Mouse (Mus musculus) G1E (cell line): ENCODE data around the gene Xrcc5. TPM values are rescaled to one million over a fixed set of nuclear protein-coding genes. Genes with fewer than 3 reads are reported as not detected.

Experiments used
- ATAC-seq: 2 replicates; pipeline ENCODE4 v1.8.0; 2016; ENCODE audit warnings: mild to moderate bottlenecking; ENCODE audit not compliant: insufficient number of reproducible peaks, poor library complexity, low FRiP score, severe bottlenecking; ENCODE audit errors: extremely low read depth
- DNase-seq: peaks from one replicate; pipeline ENCODE4 v3.0.0; 2012; ENCODE audit warnings: low spot score
- H3K27me3 ChIP-seq: 2 replicates; pipeline ENCODE4 v1.6.1; 2012; ENCODE audit warnings: mild to moderate bottlenecking, low read length, inconsistent platforms; ENCODE audit not compliant: insufficient read depth
- H3K36me3 ChIP-seq: replicated peaks from 2 replicates; pipeline ENCODE3; 2012; ENCODE audit warnings: mild to moderate bottlenecking, inconsistent platforms
- H3K4me1 ChIP-seq: 2 replicates; pipeline ENCODE4 v1.6.1; 2012; ENCODE audit warnings: low read depth, low read length, inconsistent platforms, mixed read lengths; ENCODE audit not compliant: insufficient read depth
- H3K4me3 ChIP-seq: 2 replicates; pipeline ENCODE4 v1.5.1; 2012; ENCODE audit warnings: low read depth, mild to moderate bottlenecking, inconsistent platforms, low read length, moderate library complexity, mixed read lengths
- H3K9me3 ChIP-seq: replicated peaks from 2 replicates; pipeline ENCODE4 v1.6.1; 2012; ENCODE audit warnings: inconsistent platforms
- CTCF ChIP-seq: IDR thresholded peaks from 2 replicates; pipeline ENCODE4 v1.5.1; 2012; ENCODE audit warnings: low read depth, low read length, inconsistent platforms, mixed read lengths
- GATA1 ChIP-seq: IDR thresholded peaks from 2 replicates; pipeline ENCODE4 v1.6.1; 2012; ENCODE audit warnings: borderline replicate concordance, low read length, inconsistent platforms, mixed read lengths
- GATA2 ChIP-seq: IDR thresholded peaks from 2 replicates; pipeline ENCODE4 v1.6.1; 2012; ENCODE audit warnings: low read depth, low read length, inconsistent platforms, borderline replicate concordance
- POLR2AphosphoS5 ChIP-seq: IDR thresholded peaks from 2 replicates; pipeline ENCODE4 v1.6.1; 2012; ENCODE audit warnings: low read depth, low read length, inconsistent platforms; ENCODE audit not compliant: insufficient replicate concordance
- TAL1 ChIP-seq: conservative IDR thresholded peaks from 2 replicates; pipeline ENCODE4 v1.6.1; 2012; ENCODE audit warnings: low read depth, low read length, inconsistent platforms, mixed read lengths
- polyA plus RNA-seq: library from polyadenylated mRNA; stranded (reverse); fragments of >175 nt; gene quantifications from 2 replicates; pipeline ENCODE4 v1.2.3, GENCODE M21; 2012
- total RNA-seq, 2 experiments: library from RNA; stranded (forward) in 1 of 2; stranded (reverse) in 1 of 2; fragments of 200-1000 nt in 1 of 2; fragments of >200 nt in 1 of 2; fragmentation: Nextera tagmentation in 1 of 2; gene quantifications; 2 replicates each; pipeline ENCODE4 v1.2.3; 2014 to 2017

The Xrcc5 gene
- total and polyA plus RNA-seq, 3 experiments: 3.4 to 89.5 (median 84.9) TPM

- Histone ChIP-seq H3K4me3 (no peak overlapping the region), H3K27me3 (peaks cover 34% of the 10 kb centered on the region), H3K9me3 (no peaks in the 10 kb centered on the region), H3K4me1 (no peaks in the 10 kb centered on the region), H3K36me3 (no peaks in the 10 kb centered on the region)
- ATAC-seq (no peak), DNase-seq (no peak)
- TF ChIP-seq POLR2AphosphoS5: no peak
- TF ChIP-seq GATA2: no peak
- TF ChIP-seq GATA1: no peak
- TF ChIP-seq CTCF: no peak
- no peak for TF ChIP-seq TAL1
Observed at GRCm38 (mm10) chr1:72414561-72415253, 107.5 kb downstream of the Xrcc5 start.

GRCm38 (mm10) chr1:72418744-72419655 lies 111.8 kb downstream of the Xrcc5 start:
- no peak for ATAC-seq
- Histone ChIP-seq H3K27me3 (peaks cover 29% of the 10 kb centered on the region), H3K4me3 (no peak overlapping the region), H3K36me3 (no peaks in the 10 kb centered on the region), H3K4me1 (no peaks in the 10 kb centered on the region), H3K9me3 (no peaks in the 10 kb centered on the region)
- no peak for TF ChIP-seq POLR2AphosphoS5
- no peak for TF ChIP-seq GATA2
- TF ChIP-seq GATA1: no peak
- no peak for TF ChIP-seq TAL1
- no peak for TF ChIP-seq CTCF
- no peak for DNase-seq

GRCm38 (mm10) chr1:72420220-72420619 lies 113.0 kb downstream of the Xrcc5 start:
- H3K4me3 ChIP-seq: no peak overlapping the region
- DNase-seq: no peak
- no peaks in the 10 kb centered on the region for H3K9me3 ChIP-seq
- no peaks in the 10 kb centered on the region for H3K36me3 ChIP-seq
- TF ChIP-seq GATA2 (no peak), POLR2AphosphoS5 (no peak), CTCF (no peak), GATA1 (no peak), TAL1 (no peak)
- H3K4me1 ChIP-seq: no peaks in the 10 kb centered on the region
- no peak for ATAC-seq
- H3K27me3 ChIP-seq: peaks cover 19% of the 10 kb centered on the region

- peaks cover 10% of the 10 kb centered on the region for H3K27me3 ChIP-seq
- H3K4me1 ChIP-seq: no peaks in the 10 kb centered on the region
- ATAC-seq (no peak), DNase-seq (no peak)
- H3K4me3 ChIP-seq: no peak overlapping the region
- no peak for TF ChIP-seq CTCF
- TF ChIP-seq TAL1: no peak
- no peak for TF ChIP-seq POLR2AphosphoS5
- no peak for TF ChIP-seq GATA2
- TF ChIP-seq GATA1: no peak
- H3K9me3 ChIP-seq: no peaks in the 10 kb centered on the region
- no peaks in the 10 kb centered on the region for H3K36me3 ChIP-seq
Observed at GRCm38 (mm10) chr1:72422121-72422520, 114.9 kb downstream of the Xrcc5 start.

GRCm38 (mm10) chr1:72426456-72426855 lies 119.2 kb downstream of the Xrcc5 start:
- TF ChIP-seq CTCF (no peak), GATA1 (no peak), GATA2 (no peak), POLR2AphosphoS5 (no peak), TAL1 (no peak)
- Histone ChIP-seq H3K9me3 (no peaks in the 10 kb centered on the region), H3K4me3 (no peak overlapping the region), H3K36me3 (no peaks in the 10 kb centered on the region), H3K4me1 (no peaks in the 10 kb centered on the region), H3K27me3 (peaks cover 5% of the 10 kb centered on the region; the same call in 1 of the 2 replicates)
- ATAC-seq (no peak), DNase-seq (no peak)

GRCm38 (mm10) chr1:72428526-72428925 lies 121.3 kb downstream of the Xrcc5 start:
- no peak for ATAC-seq
- no peak for DNase-seq
- Histone ChIP-seq H3K27me3 (peaks cover 5% of the 10 kb centered on the region; the same call in 1 of the 2 replicates), H3K9me3 (no peaks in the 10 kb centered on the region), H3K36me3 (no peaks in the 10 kb centered on the region), H3K4me3 (no peak overlapping the region), H3K4me1 (no peaks in the 10 kb centered on the region)
- TF ChIP-seq TAL1 (no peak), POLR2AphosphoS5 (no peak), GATA2 (no peak), CTCF (no peak), GATA1 (no peak)
